Mouse (Mus musculus) intestine, embryonic 14.5 days (tissue): ENCODE data around the gene Il17rd. TPM values are rescaled to one million over a fixed set of nuclear protein-coding genes. Genes with fewer than 3 reads are reported as not detected.

Experiments used
- ATAC-seq: fragments of 200-750 bp; cut with Nextera tagmentation; replicated peaks from 2 replicates; pipeline ENCODE4 v1.8.0; 2017; ENCODE audit warnings: low read depth, moderate number of reproducible peaks, moderate TSS enrichment, moderate library complexity; ENCODE audit not compliant: low FRiP score, low TSS enrichment
- DNase-seq: peaks from one replicate; pipeline ENCODE4 v3.0.0-alpha.2; 2018; ENCODE audit warnings: low spot score
- H3K27ac ChIP-seq: fragments of 300-500 bp; sonication (generic); 2 replicates; pipeline ENCODE4 v1.5.1; 2014; ENCODE audit warnings: low read depth, mild to moderate bottlenecking, control low read depth
- H3K27me3 ChIP-seq: fragments of 300-500 bp; sonication (generic); replicated peaks from 2 replicates; pipeline ENCODE4 v1.6.1; 2014; ENCODE audit warnings: low read length, control low read depth; ENCODE audit not compliant: control insufficient read depth, insufficient read depth
- H3K36me3 ChIP-seq: fragments of 300-500 bp; sonication (generic); 2 replicates; pipeline ENCODE4 v1.6.1; 2014; ENCODE audit warnings: low read length, control low read depth; ENCODE audit not compliant: control insufficient read depth, insufficient read depth
- H3K4me1 ChIP-seq: fragments of 300-500 bp; sonication (generic); replicated peaks from 2 replicates; pipeline ENCODE4 v1.6.1; 2014; ENCODE audit warnings: low read length, control low read depth, mixed read lengths; ENCODE audit not compliant: control insufficient read depth, insufficient read depth
- H3K4me2 ChIP-seq: fragments of 300-500 bp; sonication (generic); 2 replicates; pipeline ENCODE4 v1.6.1; 2014; ENCODE audit warnings: low read length
- H3K4me3 ChIP-seq: fragments of 300-500 bp; sonication (generic); 2 replicates; pipeline ENCODE4 v1.5.1; 2014; ENCODE audit warnings: low read depth, low read length, control low read depth, mixed read lengths
- H3K9ac ChIP-seq: fragments of 300-500 bp; sonication (generic); 2 replicates; pipeline ENCODE4 v1.6.1; 2014; ENCODE audit warnings: mild to moderate bottlenecking, low read length
- H3K9me3 ChIP-seq: fragments of 300-500 bp; sonication (generic); 2 replicates; pipeline ENCODE4 v1.6.1; 2016; ENCODE audit warnings: low read length, control low read depth; ENCODE audit not compliant: control insufficient read depth
- WGBS: fragments of 180-500 bp; shearing (Covaris S2); extraction: QIAGEN DNeasy Blood & Tissue Kit; methylation state at CpG from one replicate; pipeline ENCODE4 v1.1.7; 2014; 5-methylcytosine and 5-hydroxymethylcytosine counted together
- polyA plus RNA-seq: library from polyadenylated mRNA; unstranded; fragments of >200 nt; fragmentation: Nextera tagmentation; extraction: Ambion mirVana; gene quantifications from 2 replicates; pipeline ENCODE4 v1.2.1, GENCODE M21; 2014

Il17rd gene
- polyA plus RNA-seq, 1 experiment from 2014 or later = 2.7 TPM

GRCm38 (mm10) chr14:27070758-27071157 lies 32.0 kb downstream of the Il17rd start:
- Histone ChIP-seq H3K36me3 (no peaks in the 10 kb centered on the region), H3K4me2 (no peak overlapping the region), H3K27me3 (no peaks in the 10 kb centered on the region), H3K9me3 (no peaks in the 10 kb centered on the region), H3K9ac (no peak overlapping the region), H3K4me3 (no peak overlapping the region), H3K4me1 (peaks cover 69% of the 10 kb centered on the region), H3K27ac (no peak overlapping the region)
- DNase-seq (no peak), ATAC-seq (no peak)
- 32% methylated on average over 9 of the region's 9 CpGs for WGBS

- Histone ChIP-seq H3K27me3 (no peaks in the 10 kb centered on the region), H3K4me1 (peaks cover 70% of the 10 kb centered on the region), H3K4me2 (no peak overlapping the region), H3K36me3 (no peaks in the 10 kb centered on the region), H3K9ac (no peak overlapping the region), H3K4me3 (no peak overlapping the region), H3K27ac (0 out of 2 replicates have a peak overlapping the region, but pooled peaks have one; percentile 25), H3K9me3 (no peaks in the 10 kb centered on the region)
- 11% methylated on average over 3 of the region's 3 CpGs for WGBS
- peak; percentile 72 for ATAC-seq
- peak; percentile 78 for DNase-seq
Observed at GRCm38 (mm10) chr14:27071985-27072384, 33.2 kb downstream of the Il17rd start.

GRCm38 (mm10) chr14:27075084-27075483 lies 36.3 kb downstream of the Il17rd start:
- H3K9ac ChIP-seq = no peak overlapping the region
- no peaks in the 10 kb centered on the region for H3K27me3 ChIP-seq
- 29% methylated on average over 6 of the region's 6 CpGs for WGBS
- H3K27ac ChIP-seq = peak overlapping the region; percentile 22
- DNase-seq (no peak), ATAC-seq (no peak)
- peaks cover 61% of the 10 kb centered on the region for H3K4me1 ChIP-seq
- no peak overlapping the region for H3K4me3 ChIP-seq
- H3K4me2 ChIP-seq = peak overlapping the region; percentile 25; the same call in 1 of the 2 replicates
- H3K36me3 ChIP-seq = peaks cover 3% of the 10 kb centered on the region; the same call in 1 of the 2 replicates
- H3K9me3 ChIP-seq = no peaks in the 10 kb centered on the region

- Histone ChIP-seq H3K9me3 (no peaks in the 10 kb centered on the region), H3K4me3 (no peak overlapping the region), H3K36me3 (peaks cover 3% of the 10 kb centered on the region; the same call in 1 of the 2 replicates), H3K9ac (no peak overlapping the region), H3K27ac (0 out of 2 replicates have a peak overlapping the region, but pooled peaks have one; percentile 16), H3K27me3 (no peaks in the 10 kb centered on the region), H3K4me2 (no peak overlapping the region), H3K4me1 (peaks cover 52% of the 10 kb centered on the region)
- ATAC-seq = no peak
- 43% methylated on average over 8 of the region's 8 CpGs for WGBS
- no peak for DNase-seq
Observed at GRCm38 (mm10) chr14:27075909-27076521, 37.3 kb downstream of the Il17rd start.

GRCm38 (mm10) chr14:27076522-27076920 lies 37.8 kb downstream of the Il17rd start:
- 65% methylated on average over 2 of the region's 2 CpGs for WGBS
- DNase-seq = no peak

GRCm38 (mm10) chr14:27081536-27082275 lies 43.0 kb downstream of the Il17rd start:
- peaks cover 7% of the 10 kb centered on the region for H3K4me1 ChIP-seq
- 72% methylated on average over 5 of the region's 5 CpGs for WGBS
- no peak for DNase-seq
- no peaks in the 10 kb centered on the region for H3K27me3 ChIP-seq
- ATAC-seq = no peak
- H3K36me3 ChIP-seq = peaks cover 15% of the 10 kb centered on the region
- H3K9me3 ChIP-seq = no peaks in the 10 kb centered on the region
- no peak overlapping the region for H3K27ac ChIP-seq
- H3K4me2 ChIP-seq = no peak overlapping the region
- no peak overlapping the region for H3K9ac ChIP-seq
- no peak overlapping the region for H3K4me3 ChIP-seq

More at GRCm38 (mm10) chr14:27076522-27076920, 37.8 kb downstream of the Il17rd start:
- Histone ChIP-seq H3K4me3 (no peak overlapping the region), H3K27me3 (no peaks in the 10 kb centered on the region), H3K9me3 (no peaks in the 10 kb centered on the region), H3K4me1 (peaks cover 48% of the 10 kb centered on the region), H3K9ac (no peak overlapping the region), H3K36me3 (peaks cover 3% of the 10 kb centered on the region; the same call in 1 of the 2 replicates), H3K4me2 (no peak overlapping the region), H3K27ac (no peak overlapping the region)
- no peak for ATAC-seq

- no peak overlapping the region for H3K4me2 ChIP-seq
- no peak overlapping the region for H3K4me3 ChIP-seq
- DNase-seq (no peak), ATAC-seq (no peak)
- no peaks in the 10 kb centered on the region for H3K4me1 ChIP-seq
- 57% methylated on average over 5 of the region's 5 CpGs for WGBS
- no peaks in the 10 kb centered on the region for H3K9me3 ChIP-seq
- H3K27ac ChIP-seq = no peak overlapping the region
- H3K36me3 ChIP-seq = peaks cover 28% of the 10 kb centered on the region
- no peaks in the 10 kb centered on the region for H3K27me3 ChIP-seq
- H3K9ac ChIP-seq = no peak overlapping the region
Observed at GRCm38 (mm10) chr14:27085471-27085870, 46.7 kb downstream of the Il17rd start.

- DNase-seq (no peak), ATAC-seq (no peak)
- Histone ChIP-seq H3K9ac (no peak overlapping the region), H3K9me3 (no peaks in the 10 kb centered on the region), H3K27ac (no peak overlapping the region), H3K27me3 (no peaks in the 10 kb centered on the region), H3K4me2 (no peak overlapping the region), H3K36me3 (peaks cover 28% of the 10 kb centered on the region), H3K4me1 (no peaks in the 10 kb centered on the region), H3K4me3 (no peak overlapping the region)
- WGBS = 81% methylated on average over 4 of the region's 4 CpGs
Observed at GRCm38 (mm10) chr14:27085999-27086398, 47.3 kb downstream of the Il17rd start.
